Mouse (Mus musculus): Measurements from ENCODE around the gene Cysrt1. TPM values are rescaled to one million over a fixed set of nuclear protein-coding genes. Genes with fewer than 3 reads are reported as not detected.
"Not testable (repeated sequence)": the region's sequence is repeated elsewhere in the genome, so short reads cannot be mapped to it uniquely, and the experiment has no call there.

The Cysrt1 gene
- polyA plus RNA-seq, 1 experiment: 2.5 TPM

GRCm38 (mm10) chr2:25264851-25265250, 22.6 kb upstream of the Cysrt1 start:
- DNase-seq (ENCODE audit: low spot score): no peak

- DNase-seq (ENCODE audit: low spot score): no peak
Measured at GRCm38 (mm10) chr2:25264286-25264660, 22.0 kb upstream of the Cysrt1 start.

- DNase-seq (ENCODE audit: low spot score): no peak
Measured at GRCm38 (mm10) chr2:25263623-25264285, 21.5 kb upstream of the Cysrt1 start.

- DNase-seq (ENCODE audit: low spot score): peak; percentile 36
Measured at GRCm38 (mm10) chr2:25262795-25263622, 20.8 kb upstream of the Cysrt1 start.

- peak; percentile 82 for DNase-seq (ENCODE audit: low spot score)
Measured at GRCm38 (mm10) chr2:25262291-25262767, 20.1 kb upstream of the Cysrt1 start, which contains the start of gene Tprn. Gene Tprn (plus strand): TSS chr2:25262618.

GRCm38 (mm10) chr2:25261870-25262269, 19.6 kb upstream of the Cysrt1 start:
- DNase-seq (ENCODE audit: low spot score): no peak

GRCm38 (mm10) chr2:25258887-25259286, 16.6 kb upstream of the Cysrt1 start:
- no peak for DNase-seq (ENCODE audit: low spot score)

GRCm38 (mm10) chr2:25257250-25257649, 15.0 kb upstream of the Cysrt1 start:
- DNase-seq (ENCODE audit: low spot score): not testable (repeated sequence)

- DNase-seq (ENCODE audit: low spot score): not testable (repeated sequence)
Measured at GRCm38 (mm10) chr2:25256443-25257109, 14.3 kb upstream of the Cysrt1 start.

- peak; percentile 75 for DNase-seq (ENCODE audit: low spot score)
Measured at GRCm38 (mm10) chr2:25255284-25255779, 13.1 kb upstream of the Cysrt1 start, which contains the start of gene Tmem203. Gene Tmem203 (plus strand): TSS chr2:25255439.

- DNase-seq (ENCODE audit: low spot score): no peak
Measured at GRCm38 (mm10) chr2:25252331-25252730, 10.1 kb upstream of the Cysrt1 start.

- no peak for DNase-seq (ENCODE audit: low spot score)
Measured at GRCm38 (mm10) chr2:25246183-25247072, 4.2 kb upstream of the Cysrt1 start, which contains the start of gene AL732309.1. Gene AL732309.1 (minus strand): TSS chr2:25246863.

- DNase-seq (ENCODE audit: low spot score): no peak
Measured at GRCm38 (mm10) chr2:25244144-25244543, 1.9 kb upstream of the Cysrt1 start.

- no peak for DNase-seq (ENCODE audit: low spot score)
Measured at GRCm38 (mm10) chr2:25243342-25243741, 1.1 kb upstream of the Cysrt1 start.

GRCm38 (mm10) chr2:25241438-25241775, 845 bp downstream of the Cysrt1 start:
- no peak for DNase-seq (ENCODE audit: low spot score)

GRCm38 (mm10) chr2:25240723-25241437, 1.4 kb downstream of the Cysrt1 start:
- DNase-seq (ENCODE audit: low spot score): no peak

- no peak for DNase-seq (ENCODE audit: low spot score)
Measured at GRCm38 (mm10) chr2:25240310-25240709, 1.9 kb downstream of the Cysrt1 start.

GRCm38 (mm10) chr2:25239766-25240165, 2.5 kb downstream of the Cysrt1 start:
- no peak for DNase-seq (ENCODE audit: low spot score)

- DNase-seq (ENCODE audit: low spot score): no peak
Measured at GRCm38 (mm10) chr2:25238106-25238505, 4.1 kb downstream of the Cysrt1 start.

GRCm38 (mm10) chr2:25237522-25237921, 4.7 kb downstream of the Cysrt1 start:
- no peak for DNase-seq (ENCODE audit: low spot score)

Measured in urinary bladder, adult 2 months (tissue).